Mouse (Mus musculus): ENCODE results near the gene 1600002K03Rik. TPM values are rescaled to one million over a fixed set of nuclear protein-coding genes. Genes with fewer than 3 reads are reported as not detected.
"Not testable (repeated sequence)": the region's sequence is repeated elsewhere in the genome, so short reads cannot be mapped to it uniquely, and the experiment has no call there.

Gene 1600002K03Rik
- total RNA-seq, 2 experiments from 2014 or later, result 14.7 to 16.6 TPM

- not testable (repeated sequence) for DNase-seq (ENCODE audit: low spot score in 2 of 2)
These were observed 38.9 kb downstream of the 1600002K03Rik start for GRCm38 (mm10) chr10:80211547-80212103.

DNA sequence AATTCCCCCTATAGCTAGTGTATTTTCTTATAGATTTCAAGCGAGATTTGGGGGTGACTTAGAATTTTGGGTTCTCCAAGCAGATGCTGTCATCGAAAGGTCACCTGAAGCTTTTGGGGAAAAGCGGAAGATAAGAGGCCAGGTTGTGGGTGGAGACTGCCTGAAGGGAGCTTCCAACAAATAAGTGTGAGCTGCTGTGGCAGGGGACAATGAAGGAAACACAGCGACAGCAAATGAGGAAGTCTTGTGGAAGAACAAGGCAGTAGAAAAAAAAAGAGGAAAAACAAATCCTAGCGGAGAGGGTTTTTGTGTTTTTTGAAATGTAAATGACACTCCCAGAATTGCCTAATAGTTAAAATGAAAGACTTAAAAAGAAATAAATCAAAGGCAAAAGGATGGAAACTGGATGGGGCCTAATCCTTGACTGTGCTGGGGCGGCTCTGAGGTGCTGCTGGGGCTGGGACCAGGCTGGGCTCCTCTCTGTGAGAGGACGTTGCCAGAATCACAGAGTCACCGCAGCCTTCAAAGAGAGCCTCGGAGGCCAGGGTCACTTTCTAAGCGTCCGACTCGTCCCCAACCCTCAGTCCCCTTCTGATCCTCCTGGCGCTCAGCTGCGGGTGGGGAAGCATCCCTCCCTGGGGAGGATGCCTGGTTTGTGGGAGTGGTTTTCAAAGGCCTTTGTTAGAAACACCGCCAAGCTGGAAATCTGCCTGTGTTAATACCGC is 42.5 kb downstream of the 1600002K03Rik start:
- DNase-seq (ENCODE audit: low spot score in 2 of 2), result no peak

DNA sequence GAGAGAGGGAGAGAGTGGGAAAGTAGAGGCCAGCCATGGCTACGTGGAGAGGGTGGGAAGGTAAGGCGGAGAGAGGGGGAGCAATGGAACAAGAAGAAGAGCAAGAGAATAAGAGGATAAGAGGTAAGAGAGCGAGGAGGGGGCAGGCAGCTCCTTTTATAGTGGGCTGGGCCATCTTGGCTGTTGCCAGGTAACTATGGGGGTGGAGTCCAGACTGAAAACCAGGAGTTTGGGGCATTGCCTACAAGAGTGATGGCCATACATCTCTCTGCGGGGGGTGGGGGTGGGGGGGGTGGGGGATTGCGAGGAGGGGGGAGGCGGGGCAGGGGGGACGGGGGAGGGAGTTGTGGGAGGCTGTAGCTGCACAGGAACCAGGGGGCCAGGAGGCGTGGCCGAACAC is 47.9 kb downstream of the 1600002K03Rik start:
- no peak for DNase-seq (ENCODE audit: low spot score in 2 of 2)

DNA sequence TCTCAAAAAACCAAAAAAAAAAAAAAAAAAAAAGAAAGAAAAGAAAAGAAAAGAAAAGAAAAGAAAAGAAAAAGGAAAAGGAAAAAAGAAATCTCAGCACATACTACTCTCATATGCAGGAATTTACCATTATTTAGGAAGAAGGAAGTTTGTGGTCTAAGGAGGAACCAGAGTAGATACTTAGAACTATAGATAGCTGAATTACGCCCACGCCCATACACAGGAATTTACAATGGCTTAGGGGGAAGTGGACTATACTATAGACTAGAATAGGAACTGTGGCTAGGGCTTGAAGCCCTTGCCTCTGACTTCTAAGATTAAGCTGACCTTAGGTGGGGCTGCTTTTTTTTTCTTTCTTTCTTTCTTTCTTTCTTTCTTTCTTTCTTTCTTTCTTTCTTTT is 50.4 kb downstream of the 1600002K03Rik start:
- DNase-seq (ENCODE audit: low spot score in 2 of 2), result not testable (repeated sequence)

Other genes with a start within 250 kb of the 1600002K03Rik start
- 1 to 10 TPM; 3.6 to 4.3 TPM for gene Arid3a, start 245.9 kb upstream of the 1600002K03Rik start, total RNA-seq (2021)
- gene Wdr18, start 212.8 kb upstream of the 1600002K03Rik start, total RNA-seq (2021), result 10 to 100 TPM; 37.2 to 40.1 TPM
- under 1 TPM in 1 of 2 experiments, not detected in 1; 0.19 TPM for gene Grin3b, start 202.2 kb upstream of the 1600002K03Rik start, total RNA-seq (2021)
- gene Tmem259, start 188.6 kb upstream of the 1600002K03Rik start, total RNA-seq (2021), result 100 to 1,000 TPM; 140 to 144 TPM
- gene Cnn2, start 184.4 kb upstream of the 1600002K03Rik start, total RNA-seq (2021), result 10 to 100 TPM; 28.5 to 49.0 TPM
- gene Abca7, start 176.4 kb upstream of the 1600002K03Rik start, total RNA-seq (2021), result 10 to 100 TPM; 20.6 to 22.3 TPM
- gene Arhgap45, start 156.3 kb upstream of the 1600002K03Rik start, total RNA-seq (2021), result 1 to 10 TPM; 5.5 to 7.3 TPM
- gene Polr2e, start 133.1 kb upstream of the 1600002K03Rik start, total RNA-seq (2021), result 10 to 100 TPM; 86.3 to 94.3 TPM
- gene Gpx4, start 125.8 kb upstream of the 1600002K03Rik start, total RNA-seq (2021), result 1,000 to 10,000 TPM; 1,091 to 1,886 TPM
- 10 to 100 TPM; 31.0 to 41.4 TPM for gene Sbno2, start 67.4 kb upstream of the 1600002K03Rik start, total RNA-seq (2021)
- 100 to 1,000 TPM; 154 to 158 TPM for gene Stk11, start 57.1 kb upstream of the 1600002K03Rik start, total RNA-seq (2021)
- 1,000 to 10,000 TPM in 1 of 2 experiments, 100 to 1,000 TPM in 1; 593 to 1,133 TPM for gene Atp5d, start 34.3 kb upstream of the 1600002K03Rik start, total RNA-seq (2021)
- gene Cbarp, start 32.1 kb upstream of the 1600002K03Rik start, total RNA-seq (2021), result 100 to 1,000 TPM; 129 to 266 TPM
- 10 to 100 TPM; 64.8 to 82.0 TPM for gene Midn, start 24.7 kb upstream of the 1600002K03Rik start, total RNA-seq (2021)
- gene Cirbp, start 7.0 kb upstream of the 1600002K03Rik start, total RNA-seq (2021), result 10 to 100 TPM; 34.7 to 46.3 TPM
- gene Efna2, start 6.5 kb downstream of the 1600002K03Rik start, total RNA-seq (2021), result 1 to 10 TPM; 1.3 to 2.1 TPM
- gene Mum1, start 53.5 kb downstream of the 1600002K03Rik start, total RNA-seq (2021), result 10 to 100 TPM; 17.4 to 18.4 TPM
- 100 to 1,000 TPM; 294 to 370 TPM for gene Ndufs7, start 76.2 kb downstream of the 1600002K03Rik start, total RNA-seq (2021)
- gene Gamt, start 88.1 kb downstream of the 1600002K03Rik start, total RNA-seq (2021), result 100 to 1,000 TPM; 146 to 236 TPM
- gene Dazap1, start 88.5 kb downstream of the 1600002K03Rik start, total RNA-seq (2021), result 100 to 1,000 TPM in 1 of 2 experiments, 10 to 100 TPM in 1; 90.2 to 100 TPM
- 1,000 to 10,000 TPM; 1,162 to 1,195 TPM for gene Rps15, start 119.5 kb downstream of the 1600002K03Rik start, total RNA-seq (2021)
- 1 to 10 TPM; 1.8 to 2.0 TPM for gene Apc2, start 123.0 kb downstream of the 1600002K03Rik start, total RNA-seq (2021)
- 10 to 100 TPM; 25.0 to 28.9 TPM for gene 2310011J03Rik, start 147.6 kb downstream of the 1600002K03Rik start, total RNA-seq (2021)
- 1 to 10 TPM; 1.6 to 3.1 TPM for gene Pcsk4, start 156.6 kb downstream of the 1600002K03Rik start, total RNA-seq (2021)
- gene Reep6, start 157.0 kb downstream of the 1600002K03Rik start, total RNA-seq (2021), result 10 to 100 TPM; 10.2 to 20.8 TPM
- 10 to 100 TPM in 1 of 2 experiments, 1 to 10 TPM in 1; 5.1 to 11.5 TPM for gene Adamtsl5, start 175.5 kb downstream of the 1600002K03Rik start, total RNA-seq (2021)
- gene Plk5, start 183.5 kb downstream of the 1600002K03Rik start, total RNA-seq (2021), result under 1 TPM; 0.19 to 0.27 TPM
- 10 to 100 TPM; 16.6 to 18.0 TPM for gene Mex3d, start 214.7 kb downstream of the 1600002K03Rik start, total RNA-seq (2021)
- gene Mbd3, start 226.6 kb downstream of the 1600002K03Rik start, total RNA-seq (2021), result 100 to 1,000 TPM; 137 to 157 TPM
- 1,000 to 10,000 TPM in 1 of 2 experiments, 100 to 1,000 TPM in 1; 797 to 1,071 TPM for gene Uqcr11, start 233.9 kb downstream of the 1600002K03Rik start, total RNA-seq (2021)